Mouse (Mus musculus): ENCODE results near the gene Usp53.

- no peak for TF ChIP-seq CTCF (IDR thresholded peaks at IDR 0.05; ENCODE audit: extremely low read depth, insufficient read length, insufficient replicate concordance, low read depth, low read length)
- TF ChIP-seq POLR2A (IDR thresholded peaks at IDR 0.05; ENCODE audit: low read depth, low read length): no peak
Observed at GRCm38 (mm10) chr3:122929723-122930122, 54.6 kb downstream of the Usp53 start.
